Mouse (Mus musculus): Measurements from ENCODE around the gene 4933428G20Rik.

GRCm38 (mm10) chr11:97540604-97541003, 40.5 kb upstream of the 4933428G20Rik start:
- TF ChIP-seq CTCF (IDR thresholded peaks at IDR 0.05; ENCODE audit: borderline replicate concordance, control insufficient read depth, extremely low read depth, insufficient read depth, low read length, poor library complexity): no peak
- no peak for TF ChIP-seq POLR2A (IDR thresholded peaks at IDR 0.05; ENCODE audit: control insufficient read depth, extremely low read depth, insufficient read depth, low read length, poor library complexity)
